Mouse (Mus musculus) midbrain, embryonic 15.5 days (tissue): ENCODE results near the gene Ankrd24. TPM values are rescaled to one million over a fixed set of nuclear protein-coding genes. Genes with fewer than 3 reads are reported as not detected.
"Not testable (repeated sequence)": the region's sequence is repeated elsewhere in the genome, so short reads cannot be mapped to it uniquely, and the experiment has no call there.

Experiments
- ATAC-seq: fragments of 200-750 bp; cut with Nextera tagmentation; replicated peaks from 2 replicates; pipeline ENCODE4 v1.8.0; 2017; ENCODE audit warnings: moderate TSS enrichment
- H3K27ac ChIP-seq: fragments of 300-500 bp; sonication (generic); 2 replicates; pipeline ENCODE4 v1.5.1; 2015; ENCODE audit warnings: mild to moderate bottlenecking, inconsistent platforms
- H3K27me3 ChIP-seq: fragments of 300-500 bp; sonication (generic); replicated peaks from 2 replicates; pipeline ENCODE4 v1.6.1; 2015; ENCODE audit warnings: inconsistent platforms
- H3K36me3 ChIP-seq: fragments of 300-500 bp; sonication (generic); replicated peaks from 2 replicates; pipeline ENCODE4 v1.6.1; 2015; ENCODE audit warnings: inconsistent platforms
- H3K4me1 ChIP-seq: fragments of 300-500 bp; sonication (generic); 2 replicates; pipeline ENCODE4 v1.6.1; 2015; ENCODE audit warnings: inconsistent platforms
- H3K4me2 ChIP-seq: fragments of 300-500 bp; sonication (generic); 2 replicates; pipeline ENCODE4 v1.6.1; 2015; ENCODE audit warnings: inconsistent platforms, mild to moderate bottlenecking, moderate library complexity
- H3K4me3 ChIP-seq: fragments of 300-500 bp; sonication (generic); 2 replicates; pipeline ENCODE4 v1.5.1; 2015; ENCODE audit warnings: mild to moderate bottlenecking, inconsistent platforms
- H3K9ac ChIP-seq: fragments of 300-500 bp; sonication (generic); 2 replicates; pipeline ENCODE4 v1.6.1; 2015; ENCODE audit warnings: mild to moderate bottlenecking, inconsistent platforms
- H3K9me3 ChIP-seq: fragments of 300-500 bp; sonication (generic); 2 replicates; pipeline ENCODE4 v1.6.1; 2016; ENCODE audit warnings: inconsistent platforms
- whole genome bisulfite sequencing: fragments of 180-500 bp; shearing (Covaris S2); methylation state at CpG from one replicate; pipeline ENCODE4 v1.1.7; 2015; ENCODE audit warnings: mixed read lengths; 5-methylcytosine and 5-hydroxymethylcytosine counted together
- polyA plus RNA-seq: library from polyadenylated mRNA; unstranded; fragments of >200 nt; fragmentation: Nextera tagmentation; extraction: Ambion mirVana; gene quantifications from 2 replicates; pipeline ENCODE4 v1.2.1, GENCODE M21; 2015

The Ankrd24 gene
- polyA plus RNA-seq, 1 experiment from 2014 or later = 20.2 TPM

- WGBS = 78% methylated on average over 6 of the region's 6 CpGs
Observed at GRCm38 (mm10) chr10:81638101-81638500, 9.8 kb downstream of the Ankrd24 start.

GRCm38 (mm10) chr10:81640825-81641224, 12.5 kb downstream of the Ankrd24 start:
- not testable (repeated sequence) for ATAC-seq, H3K9me3 ChIP-seq, H3K4me3 ChIP-seq, H3K27me3 ChIP-seq, H3K27ac ChIP-seq, H3K9ac ChIP-seq, H3K36me3 ChIP-seq
- H3K4me1 ChIP-seq = peaks cover 24% of the 10 kb centered on the region
- H3K4me2 ChIP-seq = 0 out of 2 replicates have a peak overlapping the region, but pooled peaks have one; percentile 1
- 40% methylated on average over 4 of the region's 4 CpGs for WGBS

More at GRCm38 (mm10) chr10:81638101-81638500, 9.8 kb downstream of the Ankrd24 start:
- no peak overlapping the region for H3K9ac ChIP-seq
- H3K4me1 ChIP-seq = peaks cover 33% of the 10 kb centered on the region
- H3K9me3 ChIP-seq = no peaks in the 10 kb centered on the region
- H3K27ac ChIP-seq = no peak overlapping the region
- H3K4me3 ChIP-seq = no peak overlapping the region
- H3K36me3 ChIP-seq = no peaks in the 10 kb centered on the region
- H3K27me3 ChIP-seq = 0 out of 2 replicates have a peak, but pooled peaks cover 6% of the 10 kb centered on the region
- ATAC-seq = no peak
- H3K4me2 ChIP-seq = no peak overlapping the region

- H3K27me3 ChIP-seq = 0 out of 2 replicates have a peak, but pooled peaks cover 7% of the 10 kb centered on the region
- no peaks in the 10 kb centered on the region for H3K36me3 ChIP-seq
- peak overlapping the region; percentile 84 for H3K4me2 ChIP-seq
- no peak overlapping the region for H3K4me3 ChIP-seq
- no peak for ATAC-seq
- no peaks in the 10 kb centered on the region for H3K9me3 ChIP-seq
- peaks cover 24% of the 10 kb centered on the region for H3K4me1 ChIP-seq
- H3K27ac ChIP-seq = no peak overlapping the region
- 90% methylated on average over 2 of the region's 2 CpGs for WGBS
- H3K9ac ChIP-seq = peak overlapping the region; percentile 96; the same call in 1 of the 2 replicates
Observed at GRCm38 (mm10) chr10:81641566-81641965, 13.2 kb downstream of the Ankrd24 start.

GRCm38 (mm10) chr10:81641978-81642647, 13.8 kb downstream of the Ankrd24 start:
- peak overlapping the region; percentile 96 for H3K9ac ChIP-seq
- peak overlapping the region; percentile 72; the same call in 1 of the 2 replicates for H3K4me3 ChIP-seq

DNA sequence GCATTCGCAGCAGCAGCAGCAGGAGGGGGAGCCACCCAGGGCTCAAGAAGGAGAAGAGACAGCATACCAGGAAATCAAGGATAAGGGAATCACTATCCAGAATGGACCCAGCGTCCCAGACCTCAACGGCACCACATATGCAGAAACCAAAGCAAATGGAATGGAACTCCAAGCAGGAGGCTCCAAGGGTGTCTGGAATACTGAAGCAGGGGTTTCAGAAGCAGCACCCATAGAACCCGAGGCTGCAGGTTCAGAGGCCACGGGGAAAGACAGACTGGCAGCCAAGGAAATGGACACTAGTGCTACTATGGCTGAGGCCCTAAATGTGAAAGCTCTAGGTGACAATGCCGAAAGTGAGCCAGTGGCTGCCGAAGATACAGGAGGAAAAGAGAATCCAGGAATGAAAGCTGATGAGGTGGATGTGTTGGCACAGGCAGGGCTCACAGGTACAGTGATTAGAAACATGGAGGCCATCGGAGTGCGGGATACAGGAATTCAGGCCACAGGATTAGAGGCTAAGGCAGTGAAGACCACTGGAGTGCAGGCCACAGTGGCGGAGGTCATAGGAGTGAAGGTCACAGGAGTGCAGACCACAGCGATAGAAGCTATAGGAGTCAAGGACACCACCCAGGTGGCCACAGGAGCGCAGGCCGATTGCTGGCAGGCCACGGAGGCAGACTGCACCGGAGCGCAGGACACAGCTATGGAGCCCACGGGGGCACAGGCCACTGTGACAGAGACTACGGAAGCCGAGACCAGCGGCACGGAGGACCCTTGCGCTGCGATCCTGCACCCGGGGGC, 14.5 kb downstream of the Ankrd24 start:
- Histone ChIP-seq H3K4me3 (peak overlapping the region; percentile 72), H3K36me3 (no peaks in the 10 kb centered on the region), H3K4me2 (peak overlapping the region; percentile 84), H3K27ac (peak overlapping the region; percentile 96), H3K9me3 (no peaks in the 10 kb centered on the region), H3K9ac (peak overlapping the region; percentile 96), H3K27me3 (0 out of 2 replicates have a peak, but pooled peaks cover 6% of the 10 kb centered on the region), H3K4me1 (peaks cover 24% of the 10 kb centered on the region)
- ATAC-seq = peak; percentile 19; the same call in 1 of the 2 replicates
- WGBS = 21% methylated on average over 24 of the region's 24 CpGs

More at GRCm38 (mm10) chr10:81641978-81642647, 13.8 kb downstream of the Ankrd24 start:
- Histone ChIP-seq H3K4me1 (peaks cover 24% of the 10 kb centered on the region), H3K9me3 (no peaks in the 10 kb centered on the region), H3K4me2 (peak overlapping the region; percentile 84), H3K27ac (peak overlapping the region; percentile 96; the same call in 1 of the 2 replicates), H3K36me3 (no peaks in the 10 kb centered on the region), H3K27me3 (0 out of 2 replicates have a peak, but pooled peaks cover 6% of the 10 kb centered on the region)
- WGBS = 80% methylated on average over 8 of the region's 8 CpGs
- ATAC-seq = no peak

DNA sequence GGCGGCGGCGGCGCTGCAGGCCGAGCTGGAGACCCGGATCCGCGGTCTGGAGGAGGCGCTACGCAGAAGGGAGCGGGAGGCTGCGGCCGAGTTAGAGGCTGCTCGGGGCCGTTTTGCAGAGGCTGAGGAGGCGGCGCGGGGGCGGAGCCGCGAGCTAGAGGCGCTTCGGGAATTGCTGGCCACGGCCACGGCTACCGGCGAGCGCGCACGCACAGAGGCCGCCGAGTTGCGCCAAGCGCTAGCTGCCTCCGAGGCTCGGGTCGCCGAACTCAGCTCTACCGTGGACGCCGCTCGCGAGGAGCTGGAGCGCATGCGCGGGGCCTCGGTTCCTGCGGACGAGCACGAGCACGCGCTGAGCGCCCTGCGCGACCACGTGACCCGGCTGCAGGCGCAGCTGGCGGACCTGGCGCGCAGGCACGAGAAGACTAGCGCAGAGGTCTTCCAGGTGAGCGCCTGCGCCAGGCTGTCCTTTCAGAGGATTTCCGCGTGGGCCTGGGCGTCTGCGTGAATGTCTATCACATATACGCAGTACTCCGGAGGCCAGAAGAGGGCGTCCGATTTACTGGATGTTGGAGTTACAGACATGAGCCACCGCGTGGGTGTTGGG, 15.2 kb downstream of the Ankrd24 start:
- 0 out of 2 replicates have a peak, but pooled peaks cover 6% of the 10 kb centered on the region for H3K27me3 ChIP-seq
- peak overlapping the region; percentile 84 for H3K4me2 ChIP-seq
- no peaks in the 10 kb centered on the region for H3K36me3 ChIP-seq
- peak overlapping the region; percentile 96 for H3K9ac ChIP-seq
- H3K4me3 ChIP-seq = peak overlapping the region; percentile 72
- peaks cover 24% of the 10 kb centered on the region for H3K4me1 ChIP-seq
- ATAC-seq = peak; percentile 90
- no peaks in the 10 kb centered on the region for H3K9me3 ChIP-seq
- under 1% methylated on average over 75 of the region's 75 CpGs for WGBS
- H3K27ac ChIP-seq = peak overlapping the region; percentile 96

DNA sequence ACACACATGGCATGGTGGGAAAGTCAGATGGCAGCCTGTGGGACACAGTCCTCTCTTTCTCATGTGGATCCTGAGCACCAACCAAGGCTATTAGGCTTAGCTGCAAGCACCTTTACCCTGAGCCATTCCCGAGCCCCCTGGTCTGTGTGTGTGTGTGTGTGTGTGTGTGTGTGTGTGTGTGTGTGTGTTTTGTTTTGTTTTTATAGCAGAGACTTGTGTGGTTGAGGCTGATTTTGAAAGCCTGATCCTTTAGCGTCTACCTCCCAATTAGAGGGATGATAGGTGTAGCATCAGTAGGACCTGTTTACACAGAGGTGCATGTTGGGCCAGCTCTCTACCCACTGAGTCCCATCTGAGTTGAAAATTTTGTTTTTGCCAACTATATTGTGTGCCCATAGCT, 15.8 kb downstream of the Ankrd24 start:
- Histone ChIP-seq H3K9ac (peak overlapping the region; percentile 96), H3K4me3 (peak overlapping the region; percentile 72), H3K4me1 (peaks cover 24% of the 10 kb centered on the region), H3K27ac (peak overlapping the region; percentile 96), H3K4me2 (peak overlapping the region; percentile 84), H3K27me3 (0 out of 2 replicates have a peak, but pooled peaks cover 6% of the 10 kb centered on the region), H3K9me3 (no peaks in the 10 kb centered on the region), H3K36me3 (no peaks in the 10 kb centered on the region)
- 50% methylated on average over 2 of the region's 2 CpGs for WGBS
- peak; percentile 35 for ATAC-seq

DNA sequence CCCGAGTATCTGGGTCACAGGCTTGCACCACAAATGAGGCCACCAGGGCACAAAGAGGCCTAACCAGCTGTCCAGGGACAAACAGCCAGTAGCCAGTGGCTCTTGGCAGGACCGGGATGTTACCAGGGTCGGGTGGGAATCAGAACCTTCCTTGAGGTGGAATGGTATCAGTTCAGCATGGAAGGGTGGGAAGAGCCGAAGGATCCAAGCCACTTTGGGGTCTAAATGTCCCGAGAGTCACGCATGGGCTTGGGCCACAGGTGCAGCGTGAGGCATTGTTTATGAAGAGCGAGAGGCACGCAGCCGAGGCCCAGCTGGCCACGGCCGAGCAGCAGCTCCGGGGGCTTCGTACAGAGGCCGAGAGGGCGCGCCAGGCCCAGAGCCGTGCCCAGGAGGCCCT, 16.4 kb downstream of the Ankrd24 start:
- H3K4me3 ChIP-seq = no peak overlapping the region
- peaks cover 24% of the 10 kb centered on the region for H3K4me1 ChIP-seq
- H3K27ac ChIP-seq = no peak overlapping the region
- H3K9me3 ChIP-seq = no peaks in the 10 kb centered on the region
- 94% methylated on average over 18 of the region's 18 CpGs for WGBS
- no peak overlapping the region; the same call in 1 of the 2 replicates for H3K4me2 ChIP-seq
- no peak for ATAC-seq
- H3K27me3 ChIP-seq = 0 out of 2 replicates have a peak, but pooled peaks cover 6% of the 10 kb centered on the region
- no peaks in the 10 kb centered on the region for H3K36me3 ChIP-seq
- no peak overlapping the region for H3K9ac ChIP-seq

GRCm38 (mm10) chr10:81645391-81645790, 17.1 kb downstream of the Ankrd24 start:
- H3K9ac ChIP-seq = no peak overlapping the region
- WGBS = 89% methylated on average over 4 of the region's 4 CpGs
- H3K4me3 ChIP-seq = no peak overlapping the region
- no peak for ATAC-seq
- no peaks in the 10 kb centered on the region for H3K36me3 ChIP-seq
- no peak overlapping the region for H3K4me2 ChIP-seq
- H3K9me3 ChIP-seq = no peaks in the 10 kb centered on the region
- H3K27ac ChIP-seq = no peak overlapping the region
- peaks cover 30% of the 10 kb centered on the region for H3K4me1 ChIP-seq
- 0 out of 2 replicates have a peak, but pooled peaks cover 6% of the 10 kb centered on the region for H3K27me3 ChIP-seq

- 78% methylated on average over 7 of the region's 7 CpGs for WGBS
- H3K4me3 ChIP-seq = no peak overlapping the region
Observed at GRCm38 (mm10) chr10:81646015-81646555, 17.7 kb downstream of the Ankrd24 start.

GRCm38 (mm10) chr10:81648803-81649775, 20.7 kb downstream of the Ankrd24 start, which contains the start of gene Gm10778:
Gm10778 (plus strand) TSS chr10:81649059.
- Histone ChIP-seq H3K4me2 (peak within 1 kb of the TSS; percentile 52), H3K27ac (peak within 1 kb of the TSS; percentile 88), H3K9ac (peak within 1 kb of the TSS; percentile 58; the same call in 1 of the 2 replicates), H3K4me3 (peak within 1 kb of the TSS; percentile 53)
- not testable (repeated sequence) for H3K9me3 ChIP-seq, H3K36me3 ChIP-seq, H3K27me3 ChIP-seq, H3K4me1 ChIP-seq
- 3% methylated on average over 31 of the region's 52 CpGs for WGBS
- peak; percentile 95 for ATAC-seq

More at GRCm38 (mm10) chr10:81646015-81646555, 17.7 kb downstream of the Ankrd24 start:
- no peak for ATAC-seq
- Histone ChIP-seq H3K36me3 (no peaks in the 10 kb centered on the region), H3K4me1 (peaks cover 28% of the 10 kb centered on the region), H3K4me2 (no peak overlapping the region), H3K9ac (no peak overlapping the region), H3K27ac (no peak overlapping the region), H3K27me3 (0 out of 2 replicates have a peak, but pooled peaks cover 6% of the 10 kb centered on the region), H3K9me3 (no peaks in the 10 kb centered on the region)
